Mouse (Mus musculus) stomach, embryonic 15.5 days (tissue): Measurements from ENCODE around the gene Galnt7. TPM values are rescaled to one million over a fixed set of nuclear protein-coding genes. Genes with fewer than 3 reads are reported as not detected.

Experiments
- ATAC-seq: fragments of 200-750 bp; cut with Nextera tagmentation; 2 replicates; pipeline ENCODE4 v1.8.0; 2017; ENCODE audit warnings: low read depth, moderate number of reproducible peaks, moderate TSS enrichment; ENCODE audit not compliant: insufficient read depth, low FRiP score
- H3K27ac ChIP-seq: fragments of 300-500 bp; sonication (generic); 2 replicates; pipeline ENCODE4 v1.5.1; 2015; ENCODE audit warnings: mild to moderate bottlenecking, inconsistent platforms
- H3K27me3 ChIP-seq: fragments of 300-500 bp; sonication (generic); replicated peaks from 2 replicates; pipeline ENCODE4 v1.6.1; 2015; ENCODE audit warnings: inconsistent platforms
- H3K36me3 ChIP-seq: fragments of 300-500 bp; sonication (generic); 2 replicates; pipeline ENCODE4 v1.6.1; 2015; ENCODE audit warnings: inconsistent platforms
- H3K4me1 ChIP-seq: fragments of 300-500 bp; sonication (generic); 2 replicates; pipeline ENCODE4 v1.6.1; 2015; ENCODE audit warnings: inconsistent platforms
- H3K4me2 ChIP-seq: fragments of 300-500 bp; sonication (generic); 2 replicates; pipeline ENCODE4 v1.6.1; 2015; ENCODE audit warnings: mild to moderate bottlenecking, inconsistent platforms
- H3K4me3 ChIP-seq: fragments of 300-500 bp; sonication (generic); replicated peaks from 2 replicates; pipeline ENCODE4 v1.5.1; 2015; ENCODE audit warnings: inconsistent platforms
- H3K9ac ChIP-seq: fragments of 300-500 bp; sonication (generic); 2 replicates; pipeline ENCODE4 v1.6.1; 2015; ENCODE audit warnings: inconsistent platforms
- H3K9me3 ChIP-seq: fragments of 300-500 bp; sonication (generic); 2 replicates; pipeline ENCODE4 v1.6.1; 2016; ENCODE audit warnings: inconsistent platforms
- WGBS: fragments of 180-500 bp; shearing (Covaris S2); methylation state at CpG from one replicate; pipeline ENCODE4 v1.1.7; 2015; 5-methylcytosine and 5-hydroxymethylcytosine counted together
- polyA plus RNA-seq: library from polyadenylated mRNA; unstranded; fragments of >200 nt; fragmentation: Nextera tagmentation; extraction: Ambion mirVana; gene quantifications from 2 replicates; pipeline ENCODE4 v1.2.1, GENCODE M21; 2015

Galnt7 gene
- polyA plus RNA-seq, 1 experiment from 2014 or later: 32.1 TPM

- no peaks in the 10 kb centered on the region for H3K36me3 ChIP-seq
- no peaks in the 10 kb centered on the region for H3K27me3 ChIP-seq
- no peaks in the 10 kb centered on the region for H3K9me3 ChIP-seq
- H3K4me1 ChIP-seq: peaks cover 10% of the 10 kb centered on the region; the same call in 1 of the 2 replicates
- H3K4me2 ChIP-seq: no peak overlapping the region
- H3K27ac ChIP-seq: peak overlapping the region; percentile 16; the same call in 1 of the 2 replicates
- ATAC-seq: peak; percentile 96
- 42% methylated on average over 7 of the region's 7 CpGs for WGBS
- H3K9ac ChIP-seq: no peak overlapping the region
- no peak overlapping the region for H3K4me3 ChIP-seq
These were observed 76.6 kb downstream of the Galnt7 start for GRCm38 (mm10) chr8:57576238-57576637.

DNA sequence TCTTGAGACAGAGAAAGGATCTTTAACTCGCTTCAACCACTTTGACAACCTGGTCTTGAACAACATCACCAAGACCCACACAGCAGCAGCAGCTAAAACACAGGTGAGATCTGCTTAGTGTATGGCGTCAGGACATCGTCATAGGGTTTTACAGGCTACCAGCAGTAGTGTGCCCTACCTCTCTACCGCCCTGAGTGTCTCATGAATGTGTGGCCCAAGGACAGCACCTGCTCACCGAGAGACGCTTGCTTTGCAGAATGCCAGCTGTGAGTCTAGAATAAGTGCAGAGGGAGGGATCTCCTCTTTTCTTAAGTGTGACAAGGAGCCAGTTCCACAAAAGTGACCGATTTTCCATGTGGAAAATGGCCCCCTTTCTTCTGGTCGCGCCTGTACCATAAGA is 77.5 kb downstream of the Galnt7 start:
- H3K36me3 ChIP-seq: no peaks in the 10 kb centered on the region
- no peak overlapping the region for H3K27ac ChIP-seq
- ATAC-seq: no peak
- no peaks in the 10 kb centered on the region for H3K9me3 ChIP-seq
- 88% methylated on average over 9 of the region's 9 CpGs for WGBS
- H3K27me3 ChIP-seq: no peaks in the 10 kb centered on the region
- H3K4me1 ChIP-seq: peaks cover 10% of the 10 kb centered on the region; the same call in 1 of the 2 replicates
- no peak overlapping the region for H3K9ac ChIP-seq
- no peak overlapping the region for H3K4me2 ChIP-seq
- no peak overlapping the region for H3K4me3 ChIP-seq

DNA sequence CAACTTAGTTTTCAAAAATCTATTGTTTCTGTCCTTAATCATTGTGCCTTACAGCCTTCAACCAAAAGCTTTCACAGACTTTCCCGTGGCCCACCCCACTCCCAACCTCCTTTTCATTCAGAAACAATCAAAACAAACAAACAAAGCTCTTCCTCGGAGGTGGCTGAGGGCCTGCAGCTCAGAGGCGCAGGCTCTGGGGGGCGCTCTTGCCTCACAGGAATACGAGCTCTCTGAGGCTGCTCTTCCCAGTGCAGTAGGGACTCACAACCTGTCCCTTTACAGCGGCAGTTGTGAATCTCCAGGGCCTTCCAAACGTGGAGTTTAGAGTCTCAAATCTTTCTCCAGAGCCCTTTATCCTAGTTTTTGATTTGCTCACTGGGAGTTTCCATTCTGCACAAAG is 78.4 kb downstream of the Galnt7 start:
- no peaks in the 10 kb centered on the region for H3K27me3 ChIP-seq
- no peak overlapping the region for H3K4me3 ChIP-seq
- 18% methylated on average over 7 of the region's 7 CpGs for WGBS
- no peak overlapping the region for H3K4me2 ChIP-seq
- ATAC-seq: no peak
- no peaks in the 10 kb centered on the region for H3K36me3 ChIP-seq
- H3K9ac ChIP-seq: no peak overlapping the region
- no peaks in the 10 kb centered on the region for H3K9me3 ChIP-seq
- H3K4me1 ChIP-seq: 0 out of 2 replicates have a peak, but pooled peaks cover 10% of the 10 kb centered on the region
- no peak overlapping the region for H3K27ac ChIP-seq

DNA sequence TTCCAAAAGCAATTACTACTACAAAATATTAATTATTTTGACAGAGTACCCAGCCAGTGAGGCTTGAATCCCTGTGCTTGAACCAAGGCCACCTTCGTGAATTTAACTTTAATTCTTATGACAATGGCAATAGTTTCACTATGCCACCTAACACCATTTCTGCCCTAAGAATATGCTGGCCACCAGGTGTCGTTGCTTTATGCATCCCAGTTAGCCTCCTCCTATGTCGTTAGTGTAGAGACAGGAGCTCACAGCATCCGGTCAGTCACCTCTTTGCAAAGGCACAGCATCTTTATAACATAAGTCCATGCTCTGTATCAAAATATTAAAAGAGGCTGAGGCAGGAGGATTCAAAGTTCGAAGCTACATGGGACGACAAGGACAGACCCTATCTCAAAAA is 79.0 kb downstream of the Galnt7 start:
- Histone ChIP-seq H3K4me1 (0 out of 2 replicates have a peak, but pooled peaks cover 10% of the 10 kb centered on the region), H3K27ac (no peak overlapping the region), H3K27me3 (no peaks in the 10 kb centered on the region), H3K4me3 (no peak overlapping the region), H3K9me3 (no peaks in the 10 kb centered on the region), H3K9ac (no peak overlapping the region), H3K4me2 (no peak overlapping the region), H3K36me3 (no peaks in the 10 kb centered on the region)
- whole genome bisulfite sequencing: 83% methylated on average over 6 of the region's 6 CpGs
- ATAC-seq: no peak

- Histone ChIP-seq H3K4me2 (no peak overlapping the region), H3K9me3 (no peaks in the 10 kb centered on the region), H3K4me1 (no peaks in the 10 kb centered on the region), H3K27me3 (no peaks in the 10 kb centered on the region), H3K4me3 (no peak overlapping the region), H3K9ac (no peak overlapping the region), H3K36me3 (no peaks in the 10 kb centered on the region), H3K27ac (no peak overlapping the region)
- no peak for ATAC-seq
- 66% methylated on average over 6 of the region's 6 CpGs for WGBS
These were observed 82.9 kb downstream of the Galnt7 start for GRCm38 (mm10) chr8:57569886-57570285.

GRCm38 (mm10) chr8:57569400-57569795 is 83.4 kb downstream of the Galnt7 start:
- ATAC-seq: peak; percentile 58; the same call in 1 of the 2 replicates
- WGBS: 46% methylated on average over 11 of the region's 11 CpGs

DNA sequence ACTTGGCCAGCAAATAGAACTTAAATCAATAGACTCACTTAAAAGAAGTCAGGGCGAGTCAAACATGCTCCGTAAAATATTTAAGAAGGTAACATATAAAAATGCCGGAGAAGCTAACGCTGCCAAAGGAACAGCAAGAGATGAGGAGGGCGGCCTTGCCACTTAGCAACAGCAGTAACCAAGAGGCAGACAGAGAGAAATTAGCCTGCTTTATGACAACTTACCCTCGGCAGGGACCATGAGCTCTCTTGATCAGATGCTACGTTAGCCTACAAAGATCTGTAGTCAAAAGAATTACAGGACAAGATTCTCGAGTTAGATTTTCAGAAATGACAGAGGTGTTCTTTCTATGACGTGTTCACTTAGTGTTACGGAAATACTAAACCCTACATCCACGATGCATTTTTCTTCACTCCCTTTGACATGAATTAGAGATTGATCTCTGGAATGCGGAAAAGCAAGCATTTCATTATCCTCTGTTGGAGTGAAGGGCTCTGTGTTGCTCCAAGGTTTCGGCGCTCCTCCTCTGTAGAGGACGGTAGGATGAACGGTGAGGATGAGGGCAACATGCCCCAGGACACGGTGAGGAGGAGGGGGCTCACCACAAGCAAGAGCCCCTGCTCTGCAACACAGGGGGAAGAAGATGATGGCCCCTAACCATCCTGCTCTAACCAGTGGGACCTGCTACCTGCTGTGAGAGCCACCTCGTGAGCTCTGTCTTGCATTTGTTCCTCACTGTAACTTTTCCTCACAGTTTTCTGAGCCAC is 84.0 kb downstream of the Galnt7 start:
- no peaks in the 10 kb centered on the region for H3K9me3 ChIP-seq
- WGBS: 81% methylated on average over 18 of the region's 18 CpGs
- H3K4me3 ChIP-seq: no peak overlapping the region
- no peaks in the 10 kb centered on the region for H3K27me3 ChIP-seq
- H3K4me2 ChIP-seq: no peak overlapping the region
- H3K27ac ChIP-seq: no peak overlapping the region
- no peaks in the 10 kb centered on the region for H3K4me1 ChIP-seq
- no peak overlapping the region for H3K9ac ChIP-seq
- H3K36me3 ChIP-seq: no peaks in the 10 kb centered on the region
- ATAC-seq: no peak

More at GRCm38 (mm10) chr8:57569400-57569795, 83.4 kb downstream of the Galnt7 start:
- Histone ChIP-seq H3K27me3 (no peaks in the 10 kb centered on the region), H3K27ac (no peak overlapping the region), H3K4me3 (no peak overlapping the region), H3K9ac (no peak overlapping the region), H3K9me3 (no peaks in the 10 kb centered on the region), H3K4me1 (no peaks in the 10 kb centered on the region), H3K4me2 (no peak overlapping the region), H3K36me3 (no peaks in the 10 kb centered on the region)

- Histone ChIP-seq H3K9ac (no peak overlapping the region), H3K9me3 (no peaks in the 10 kb centered on the region), H3K4me1 (no peaks in the 10 kb centered on the region), H3K4me3 (no peak overlapping the region), H3K27me3 (no peaks in the 10 kb centered on the region), H3K36me3 (no peaks in the 10 kb centered on the region), H3K27ac (no peak overlapping the region), H3K4me2 (no peak overlapping the region)
- no peak for ATAC-seq
- WGBS: 90% methylated on average over 7 of the region's 7 CpGs
These were observed 84.8 kb downstream of the Galnt7 start for GRCm38 (mm10) chr8:57567998-57568397.

DNA sequence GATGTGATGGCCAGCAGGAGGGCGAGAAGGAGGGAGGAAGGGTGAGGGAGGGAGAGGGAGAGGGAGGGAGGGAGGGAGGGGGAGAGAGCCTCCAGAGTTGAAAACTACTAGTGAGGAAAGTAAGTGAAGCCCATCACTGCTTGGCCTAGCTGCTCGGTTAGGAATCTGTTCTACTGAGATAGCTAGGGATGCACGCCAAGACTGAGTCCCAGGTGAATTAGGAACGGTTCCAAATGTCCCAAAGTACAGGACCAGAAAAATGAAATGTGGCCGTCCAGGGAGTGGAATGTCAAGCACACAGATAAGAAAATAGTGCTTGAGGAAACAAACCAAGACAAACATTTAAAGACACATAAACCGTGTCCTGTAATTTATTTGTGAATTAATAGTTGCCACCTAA is 87.8 kb downstream of the Galnt7 start:
- 63% methylated on average over 6 of the region's 6 CpGs for WGBS

DNA sequence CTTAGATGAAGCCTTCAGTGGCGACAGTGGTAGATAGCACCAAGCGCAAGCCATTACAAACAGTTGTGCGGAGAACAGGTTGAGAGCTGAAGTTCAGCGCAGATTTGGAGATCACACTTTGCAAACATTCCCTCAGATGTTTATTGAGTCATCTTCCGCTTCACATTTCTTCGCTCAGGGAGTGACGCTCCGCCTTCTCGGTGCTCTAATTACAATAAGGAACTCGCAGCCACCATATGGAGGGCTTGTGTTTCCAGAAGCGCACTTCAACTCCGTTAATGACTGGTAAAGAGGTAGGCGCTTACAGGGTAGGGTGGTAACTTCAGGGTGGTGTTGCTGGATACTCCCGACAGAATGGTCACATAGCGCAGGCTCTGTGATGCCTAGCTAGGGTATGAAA is 89.1 kb downstream of the Galnt7 start:
- Histone ChIP-seq H3K4me1 (no peaks in the 10 kb centered on the region), H3K36me3 (no peaks in the 10 kb centered on the region), H3K9me3 (no peaks in the 10 kb centered on the region), H3K27ac (no peak overlapping the region), H3K4me3 (no peak overlapping the region), H3K4me2 (no peak overlapping the region), H3K9ac (no peak overlapping the region), H3K27me3 (no peaks in the 10 kb centered on the region)
- ATAC-seq: no peak
- WGBS: 86% methylated on average over 15 of the region's 15 CpGs

More for the DNA sequence above, 87.8 kb downstream of the Galnt7 start:
- no peak overlapping the region for H3K4me2 ChIP-seq
- no peaks in the 10 kb centered on the region for H3K27me3 ChIP-seq
- no peaks in the 10 kb centered on the region for H3K4me1 ChIP-seq
- H3K9ac ChIP-seq: no peak overlapping the region
- no peak for ATAC-seq
- H3K27ac ChIP-seq: no peak overlapping the region
- no peaks in the 10 kb centered on the region for H3K9me3 ChIP-seq
- H3K36me3 ChIP-seq: no peaks in the 10 kb centered on the region
- no peak overlapping the region for H3K4me3 ChIP-seq

GRCm38 (mm10) chr8:57562741-57563140 is 90.1 kb downstream of the Galnt7 start:
- Histone ChIP-seq H3K36me3 (no peaks in the 10 kb centered on the region), H3K27ac (no peak overlapping the region), H3K4me3 (no peak overlapping the region), H3K4me1 (no peaks in the 10 kb centered on the region), H3K27me3 (no peaks in the 10 kb centered on the region), H3K9me3 (no peaks in the 10 kb centered on the region), H3K9ac (no peak overlapping the region), H3K4me2 (no peak overlapping the region)
- WGBS: 70% methylated on average over 3 of the region's 3 CpGs
- no peak for ATAC-seq

DNA sequence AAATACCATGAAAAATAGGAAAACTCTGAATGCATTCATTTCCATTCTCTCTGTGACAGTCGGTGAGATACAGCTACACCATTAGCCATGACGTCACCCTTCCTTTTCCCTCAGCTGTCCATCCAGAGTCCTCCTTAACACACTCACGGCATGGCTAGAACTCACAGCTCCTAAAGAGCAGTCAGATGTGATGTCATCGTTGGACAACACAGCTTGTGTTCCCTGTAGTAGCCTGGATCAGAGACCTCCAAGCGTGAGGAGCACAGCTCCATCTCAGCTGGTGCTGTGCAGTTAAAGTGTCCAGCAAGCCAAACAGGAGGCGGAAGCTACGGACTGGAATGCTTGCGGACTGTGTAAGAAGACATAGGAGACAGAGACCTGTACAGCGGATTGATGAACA is 91.9 kb downstream of the Galnt7 start:
- Histone ChIP-seq H3K36me3 (no peaks in the 10 kb centered on the region), H3K4me2 (no peak overlapping the region), H3K4me1 (no peaks in the 10 kb centered on the region), H3K4me3 (no peak overlapping the region), H3K27me3 (no peaks in the 10 kb centered on the region), H3K9me3 (no peaks in the 10 kb centered on the region), H3K27ac (no peak overlapping the region), H3K9ac (no peak overlapping the region)
- ATAC-seq: no peak
- 83% methylated on average over 9 of the region's 9 CpGs for WGBS
